Mouse (Mus musculus) cerebellum, postnatal 25 days (tissue): ENCODE measurements around the gene Xxylt1.
"Not testable (repeated sequence)": the region's sequence is repeated elsewhere in the genome, so short reads cannot be mapped to it uniquely, and the experiment has no call there.

Source experiments
- DNase-seq, 2 experiments: peaks; one replicate each; pipeline ENCODE4 v3.0.0; 2021; ENCODE audit warnings: mixed read lengths in 2 of 2

Xxylt1 gene

GRCm38 (mm10) chr16:31022287-31022686, 58.9 kb downstream of the Xxylt1 start:
- no peak for DNase-seq

- DNase-seq: peak; percentile 57 to 66
Measured at GRCm38 (mm10) chr16:31019514-31019913, 61.7 kb downstream of the Xxylt1 start.

- no peak for DNase-seq
Measured at GRCm38 (mm10) chr16:31017687-31018413, 63.4 kb downstream of the Xxylt1 start.

GRCm38 (mm10) chr16:31016669-31017068, 64.6 kb downstream of the Xxylt1 start:
- no peak for DNase-seq

- peak in 1 of 2 experiments; percentile 61 for DNase-seq
Measured at GRCm38 (mm10) chr16:31016169-31016568, 65.1 kb downstream of the Xxylt1 start.

- DNase-seq: no peak
Measured at GRCm38 (mm10) chr16:31015271-31015670, 66.0 kb downstream of the Xxylt1 start.

- DNase-seq: no peak
Measured at GRCm38 (mm10) chr16:31012236-31012635, 69.0 kb downstream of the Xxylt1 start.

- DNase-seq: no peak
Measured at GRCm38 (mm10) chr16:31010443-31010842, 70.8 kb downstream of the Xxylt1 start.

GRCm38 (mm10) chr16:31008326-31008725, 72.9 kb downstream of the Xxylt1 start:
- no peak for DNase-seq

- DNase-seq: peak; percentile 46 to 56
Measured at GRCm38 (mm10) chr16:31007582-31007981, 73.7 kb downstream of the Xxylt1 start.

- DNase-seq: no peak
Measured at GRCm38 (mm10) chr16:31005693-31006092, 75.5 kb downstream of the Xxylt1 start.

- no peak for DNase-seq
Measured at GRCm38 (mm10) chr16:31004321-31004682, 76.9 kb downstream of the Xxylt1 start.

- not testable (repeated sequence) for DNase-seq
Measured at GRCm38 (mm10) chr16:31003592-31004320, 77.5 kb downstream of the Xxylt1 start.

- peak in 1 of 2 experiments; percentile 51 for DNase-seq
Measured at GRCm38 (mm10) chr16:31002926-31003325, 78.3 kb downstream of the Xxylt1 start.

- peak; percentile 64 to 65 for DNase-seq
Measured at GRCm38 (mm10) chr16:31002117-31002516, 79.1 kb downstream of the Xxylt1 start.

- peak; percentile 68 to 69 for DNase-seq
Measured at GRCm38 (mm10) chr16:30998711-30999110, 82.5 kb downstream of the Xxylt1 start.

GRCm38 (mm10) chr16:30998048-30998447, 83.2 kb downstream of the Xxylt1 start:
- peak; percentile 89 to 92 for DNase-seq

GRCm38 (mm10) chr16:30995446-30995845, 85.8 kb downstream of the Xxylt1 start:
- DNase-seq: no peak

GRCm38 (mm10) chr16:30994881-30995280, 86.4 kb downstream of the Xxylt1 start:
- DNase-seq: no peak

- DNase-seq: peak in 1 of 2 experiments; percentile 57
Measured at GRCm38 (mm10) chr16:30994296-30994695, 86.9 kb downstream of the Xxylt1 start.

GRCm38 (mm10) chr16:30992568-30992967, 88.7 kb downstream of the Xxylt1 start:
- peak; percentile 80 to 84 for DNase-seq

- DNase-seq: no peak
Measured at GRCm38 (mm10) chr16:30990661-30991060, 90.6 kb downstream of the Xxylt1 start.

GRCm38 (mm10) chr16:30988225-30988624, 93.0 kb downstream of the Xxylt1 start:
- DNase-seq: no peak

GRCm38 (mm10) chr16:30987684-30988083, 93.5 kb downstream of the Xxylt1 start:
- no peak for DNase-seq
